Mouse (Mus musculus) CH12.LX (cell line): Measurements from ENCODE around the gene Gm21969. TPM values are rescaled to one million over a fixed set of nuclear protein-coding genes. Genes with fewer than 3 reads are reported as not detected.
A peak's percentile ranks its signal among the peaks of the same experiment; 100 is the strongest.

ENCODE experiments used
- DNase-seq: peaks from one replicate; pipeline ENCODE4 v3.0.0-alpha.2; 2013; ENCODE audit errors: extremely low read depth
- H3K27ac ChIP-seq: 2 replicates; pipeline ENCODE4 v1.5.1; 2012; ENCODE audit warnings: low read depth, mild to moderate bottlenecking, control low read depth, moderate library complexity; ENCODE audit not compliant: insufficient read depth
- H3K27me3 ChIP-seq: replicated peaks from 2 replicates; pipeline ENCODE3; 2012; ENCODE audit warnings: inconsistent platforms
- H3K36me3 ChIP-seq, 2 experiments: replicated peaks in 1 of 2; 2 replicates each; pipeline versions ENCODE3 to v1.6.1; 2012; ENCODE audit warnings: inconsistent platforms in 1 of 2, low read length in 1 of 2, mild to moderate bottlenecking in 1 of 2, mixed read lengths in 1 of 2, moderate library complexity in 1 of 2; ENCODE audit not compliant: control insufficient read depth in 1 of 2, insufficient read depth in 1 of 2
- H3K4me1 ChIP-seq, 2 experiments: 2 replicates each; pipeline ENCODE4 v1.6.1; 2012; ENCODE audit warnings: inconsistent platforms in 1 of 2, moderate library complexity in 1 of 2; ENCODE audit not compliant: insufficient read depth in 2 of 2, control insufficient read depth in 1 of 2
- H3K4me2 ChIP-seq: 2 replicates; pipeline ENCODE4 v1.6.1; 2012; ENCODE audit warnings: low read depth, mild to moderate bottlenecking, control low read depth; ENCODE audit not compliant: poor library complexity, insufficient read depth, severe bottlenecking
- H3K4me3 ChIP-seq, 3 experiments: fragments of 150-350 bp in 1 of 3; sonication (generic) in 1 of 3; replicated peaks in 1 of 3; 2 replicates each; pipeline versions ENCODE3 to v1.5.1; 2011 to 2012; ENCODE audit warnings: low read depth in 2 of 3, low read length in 2 of 3, mild to moderate bottlenecking in 2 of 3, moderate library complexity in 2 of 3, control low read depth in 1 of 3, improper control_type of control experiment in 1 of 3, inconsistent platforms in 1 of 3, mixed read lengths in 1 of 3; ENCODE audit not compliant: poor library complexity in 1 of 3
- H3K79me2 ChIP-seq: replicated peaks from 2 replicates; pipeline ENCODE4 v1.6.1; 2012; ENCODE audit warnings: mild to moderate bottlenecking, moderate library complexity; ENCODE audit not compliant: control insufficient read depth, poor library complexity, insufficient read depth, severe bottlenecking; ENCODE audit errors: extremely low read depth
- H3K9ac ChIP-seq: 2 replicates; pipeline ENCODE4 v1.6.1; 2012; ENCODE audit warnings: low read depth, mild to moderate bottlenecking, control low read depth, moderate library complexity; ENCODE audit not compliant: insufficient read depth
- H3K9me3 ChIP-seq: replicated peaks from 2 replicates; pipeline ENCODE3; 2012; ENCODE audit warnings: low read length, inconsistent platforms, mixed read lengths
- CHD1 ChIP-seq: IDR thresholded peaks from 2 replicates; pipeline ENCODE4 v1.6.1; 2012; ENCODE audit warnings: low read depth, low read length, improper control_type of control experiment, inconsistent platforms
- CHD2 ChIP-seq: IDR thresholded peaks from 2 replicates; pipeline ENCODE4 v1.6.1; 2011; ENCODE audit warnings: low read length, improper control_type of control experiment
- CTCF ChIP-seq, 2 experiments: IDR thresholded peaks in 1 of 2; conservative IDR thresholded peaks in 1 of 2; 2 replicates each; pipeline ENCODE4 v1.5.1; 2011 to 2012; ENCODE audit warnings: low read depth in 2 of 2, low read length in 2 of 2, improper control_type of control experiment in 1 of 2, inconsistent platforms in 1 of 2, mild to moderate bottlenecking in 1 of 2, moderate library complexity in 1 of 2
- E2F4 ChIP-seq: IDR thresholded peaks from 2 replicates; pipeline ENCODE4 v1.6.1; 2011; ENCODE audit warnings: low read depth, low read length, improper control_type of control experiment; ENCODE audit not compliant: insufficient replicate concordance
- HCFC1 ChIP-seq: IDR thresholded peaks from 2 replicates; pipeline ENCODE4 v1.6.1; 2012; ENCODE audit warnings: low read depth, mild to moderate bottlenecking, inconsistent platforms, low read length, improper control_type of control experiment
- JUND ChIP-seq: conservative IDR thresholded peaks from 2 replicates; pipeline ENCODE4 v1.6.1; 2011; ENCODE audit warnings: low read depth, low read length, improper control_type of control experiment
- KAT2A ChIP-seq: IDR thresholded peaks from 2 replicates; pipeline ENCODE4 v1.6.1; 2012; ENCODE audit warnings: low read length, improper control_type of control experiment, inconsistent platforms; ENCODE audit not compliant: insufficient replicate concordance
- MAX ChIP-seq: IDR thresholded peaks from 2 replicates; pipeline ENCODE4 v1.6.1; 2011; ENCODE audit warnings: low read length, improper control_type of control experiment
- MAZ ChIP-seq: IDR thresholded peaks from 2 replicates; pipeline ENCODE4 v1.6.1; 2012; ENCODE audit warnings: low read depth, mild to moderate bottlenecking, inconsistent platforms, low read length, improper control_type of control experiment, moderate library complexity
- MEF2A ChIP-seq: IDR thresholded peaks from 2 replicates; pipeline ENCODE4 v1.6.1; 2014; ENCODE audit warnings: low read depth, mild to moderate bottlenecking, inconsistent platforms, low read length, improper control_type of control experiment, borderline replicate concordance
- MXI1 ChIP-seq: IDR thresholded peaks from 2 replicates; pipeline ENCODE4 v1.6.1; 2011; ENCODE audit warnings: mild to moderate bottlenecking, low read depth, low read length, improper control_type of control experiment
- MYC ChIP-seq: IDR thresholded peaks from 2 replicates; pipeline ENCODE4 v1.6.1; 2011; ENCODE audit warnings: low read depth, mild to moderate bottlenecking, improper control_type of control experiment, low read length
- NELFE ChIP-seq: IDR thresholded peaks from 2 replicates; pipeline ENCODE4 v1.6.1; 2011; ENCODE audit warnings: low read depth, low read length, improper control_type of control experiment
- POLR2A ChIP-seq: IDR thresholded peaks from 2 replicates; pipeline ENCODE4 v1.6.1; 2011; ENCODE audit warnings: low read depth, mild to moderate bottlenecking, improper control_type of control experiment, low read length
- POLR2AphosphoS2 ChIP-seq: IDR thresholded peaks from 2 replicates; pipeline ENCODE4 v1.6.1; 2011; ENCODE audit warnings: low read depth, low read length, improper control_type of control experiment
- RAD21 ChIP-seq: IDR thresholded peaks from 2 replicates; pipeline ENCODE4 v1.6.1; 2011; ENCODE audit warnings: low read depth, mild to moderate bottlenecking, low read length, improper control_type of control experiment, moderate library complexity
- RCOR1 ChIP-seq: conservative IDR thresholded peaks from 2 replicates; pipeline ENCODE4 v1.6.1; 2012; ENCODE audit warnings: low read depth, mild to moderate bottlenecking, inconsistent platforms, low read length, improper control_type of control experiment
- SIN3A ChIP-seq: IDR thresholded peaks from 2 replicates; pipeline ENCODE4 v1.6.1; 2012; ENCODE audit warnings: low read length, improper control_type of control experiment, inconsistent platforms
- TBP ChIP-seq: conservative IDR thresholded peaks from 2 replicates; pipeline ENCODE4 v1.6.1; 2011; ENCODE audit warnings: low read depth, low read length, improper control_type of control experiment
- UBTF ChIP-seq: IDR thresholded peaks from 2 replicates; pipeline ENCODE4 v1.6.1; 2012; ENCODE audit warnings: low read depth, mild to moderate bottlenecking, inconsistent platforms, low read length, improper control_type of control experiment, moderate library complexity
- USF2 ChIP-seq: conservative IDR thresholded peaks from 2 replicates; pipeline ENCODE4 v1.6.1; 2011; ENCODE audit warnings: low read depth, low read length, improper control_type of control experiment
- ZMIZ1 ChIP-seq: IDR thresholded peaks from 2 replicates; pipeline ENCODE4 v1.6.1; 2012; ENCODE audit warnings: low read depth, mild to moderate bottlenecking, inconsistent platforms, low read length, improper control_type of control experiment
- dilution Hi-C: fragments of 300-500 bp; cut with MboI; formaldehyde crosslinking; loops from 2 replicates; pipeline ENCODE4 v1.14.3; 2020; ENCODE audit warnings: low sequenced_read_pairs; ENCODE audit not compliant: extremely low pct_unique_long_range_greater_than_20kb, extremely low pct_ligation_motif_present
- in situ Hi-C: fragments of 300-500 bp; cut with MboI; formaldehyde crosslinking; loops from 3 replicates; pipeline ENCODE4 v1.14.3; 2019; ENCODE audit warnings: low sequenced_read_pairs, low pct_ligation_motif_present, low pct_unique_long_range_greater_than_20kb, mixed read lengths
- polyA plus RNA-seq: library from polyadenylated mRNA; unstranded; fragments of >175 nt; gene quantifications from 2 replicates; pipeline ENCODE4 v1.2.1, GENCODE M21; 2012; ENCODE audit warnings: low read depth; ENCODE audit not compliant: insufficient read length
- total RNA-seq, 2 experiments: library from RNA; depleted of rRNA; stranded (reverse); fragments of 300-350 nt in 1 of 2; fragments of >200 nt in 1 of 2; gene quantifications; 2 replicates each; pipeline ENCODE4 v1.2.3; 2012 to 2014

The Gm21969 gene
- total and polyA plus RNA-seq, 3 experiments = not detected

GRCm38 (mm10) chr4:139617001-139617364, 14.0 kb downstream of the Gm21969 start:
- Histone ChIP-seq H3K36me3 (no peaks in the 10 kb centered on the region), H3K9me3 (peaks cover 18% of the 10 kb centered on the region), H3K27ac (no peak overlapping the region), H3K4me2 (peak overlapping the region; percentile 83; the same call in 1 of the 2 replicates), H3K79me2 (no peaks in the 10 kb centered on the region), H3K4me3 (peak overlapping the region in 2 of 3 experiments; percentile 18 to 54), H3K4me1 (peaks cover 6 to 20% of the 10 kb centered on the region in 2 experiments), H3K27me3 (peaks cover 5% of the 10 kb centered on the region), H3K9ac (peak overlapping the region; percentile 57)
- in situ Hi-C loops = no loop called here
- dilution Hi-C loops = no loop called here
- no peak for DNase-seq
- TF ChIP-seq KAT2A (no peak), CHD1 (peak; percentile 71; the same call in 1 of the 2 replicates), SIN3A (peak; percentile 47; the same call in 1 of the 2 replicates)

- TF ChIP-seq MEF2A (no peak), JUND (no peak), UBTF (no peak), CHD2 (no peak), MXI1 (no peak), MYC (no peak), CTCF (conservative IDR thresholded peaks at IDR 0.05 in 1 of 2, IDR thresholded peaks at IDR 0.05 in 1 of 2; ENCODE audit: low read depth in 2 of 2, low read length in 2 of 2) (no peak), TBP (no peak)
- DNase-seq = no peak
Observed at GRCm38 (mm10) chr4:139619765-139620164, 16.8 kb downstream of the Gm21969 start.

GRCm38 (mm10) chr4:139622373-139623282, 19.6 kb downstream of the Gm21969 start, which contains the start of gene Aldh4a1:
TSS of gene Aldh4a1 (plus strand) at chr4:139622866.
- in situ Hi-C loops = loop anchor here (5.0 kb wide), 1 partner anchor 150 kb away; no protein-coding TSS in a partner anchor
- Histone ChIP-seq H3K4me1 (peaks cover 8 to 19% of the 10 kb centered on the region in 2 experiments), H3K79me2 (no peaks in the 10 kb centered on the region), H3K4me2 (peak within 1 kb of the TSS; percentile 89), H3K27me3 (peaks cover 13% of the 10 kb centered on the region), H3K27ac (no peak within 1 kb of the TSS; the same call in 1 of the 2 replicates), H3K36me3 (peaks cover 0 to 1% of the 10 kb centered on the region in 2 experiments), H3K9ac (peak within 1 kb of the TSS; percentile 73), H3K9me3 (no peaks in the 10 kb centered on the region), H3K4me3 (peak within 1 kb of the TSS; percentile 68 to 80 (median 71))
- DNase-seq = peak; percentile 96
- dilution Hi-C loops = no loop called here
- TF ChIP-seq NELFE (peak; percentile 94), RCOR1 (no peak), CTCF (conservative IDR thresholded peaks at IDR 0.05 in 1 of 2, IDR thresholded peaks at IDR 0.05 in 1 of 2; ENCODE audit: low read depth in 2 of 2, low read length in 2 of 2) (no peak), ZMIZ1 (peak; percentile 84), JUND (no peak), MEF2A (no peak; the same call in 1 of the 2 replicates), USF2 (no peak), POLR2AphosphoS2 (0 out of 2 replicates have a peak, but pooled peaks have one; percentile 55), RAD21 (no peak), MAX (peak; percentile 78; the same call in 1 of the 2 replicates), E2F4 (no peak), MXI1 (0 out of 2 replicates have a peak, but pooled peaks have one; percentile 13), CHD1 (peak; percentile 100), HCFC1 (peak; percentile 59), CHD2 (peak; percentile 78), POLR2A (peak; percentile 90), KAT2A (no peak), SIN3A (peak; percentile 81; the same call in 1 of the 2 replicates), TBP (peak; percentile 89), MAZ (peak; percentile 57; the same call in 1 of the 2 replicates)

More at GRCm38 (mm10) chr4:139619765-139620164, 16.8 kb downstream of the Gm21969 start:
- H3K27ac ChIP-seq = no peak overlapping the region
- dilution Hi-C loops = no loop called here
- no peaks in the 10 kb centered on the region for H3K79me2 ChIP-seq
- H3K9me3 ChIP-seq = peaks cover 1% of the 10 kb centered on the region
- H3K36me3 ChIP-seq = no peaks in the 10 kb centered on the region
- no peak overlapping the region for H3K9ac ChIP-seq
- peaks cover 12% of the 10 kb centered on the region for H3K27me3 ChIP-seq
- peaks cover 12 to 31% of the 10 kb centered on the region in 2 experiments for H3K4me1 ChIP-seq
- in situ Hi-C loops = loop anchor here (5.0 kb wide), 1 partner anchor 147 kb away; no protein-coding TSS in a partner anchor
- no peak overlapping the region for H3K4me3 ChIP-seq
- no peak overlapping the region for H3K4me2 ChIP-seq
